Mouse (Mus musculus): ENCODE data around the gene Tmem63b.

- TF ChIP-seq ZNF384 (IDR thresholded peaks at IDR 0.05; ENCODE audit: low read depth, low read length) (no peak), CHD2 (IDR thresholded peaks at IDR 0.05; ENCODE audit: low read depth, low read length) (no peak)
Measured at GRCm38 (mm10) chr17:45642701-45643100, 44.0 kb downstream of the Tmem63b start.

Data from ES-E14 (cell line).